Mouse (Mus musculus) stomach, postnatal 0 days (tissue): ENCODE measurements at regions not wholly inside any gene's neighbourhood (a gene's known extent, or its start where the extent isn't known, plus 50 kb on each side); places are given as distances from the start of the nearest gene placed in this dataset.

ENCODE experiments used
- ATAC-seq: fragments of 200-750 bp; cut with Nextera tagmentation; 2 replicates; pipeline ENCODE4 v1.8.0; 2017; ENCODE audit not compliant: low FRiP score, low TSS enrichment
- DNase-seq: peaks from one replicate; pipeline ENCODE4 v3.0.0-alpha.2; 2016; ENCODE audit warnings: low spot score
- H3K27ac ChIP-seq: fragments of 300-500 bp; sonication (generic); replicated peaks from 2 replicates; pipeline ENCODE4 v1.5.1; 2014; ENCODE audit warnings: mild to moderate bottlenecking, control low read depth
- H3K27me3 ChIP-seq: fragments of 300-500 bp; sonication (generic); 2 replicates; pipeline ENCODE4 v1.6.1; 2014; ENCODE audit warnings: low read length; ENCODE audit not compliant: control insufficient read depth, insufficient read depth
- H3K36me3 ChIP-seq: fragments of 300-500 bp; sonication (generic); 2 replicates; pipeline ENCODE4 v1.6.1; 2014; ENCODE audit warnings: low read length, mixed read lengths; ENCODE audit not compliant: control insufficient read depth, insufficient read depth
- H3K4me1 ChIP-seq: fragments of 300-500 bp; sonication (generic); replicated peaks from 2 replicates; pipeline ENCODE4 v1.6.1; 2014; ENCODE audit warnings: antibody characterized with exemption; ENCODE audit not compliant: control insufficient read depth, insufficient read depth
- H3K4me2 ChIP-seq: fragments of 300-500 bp; sonication (generic); replicated peaks from 2 replicates; pipeline ENCODE4 v1.6.1; 2014; ENCODE audit warnings: low read depth, mild to moderate bottlenecking, control low read depth, moderate library complexity
- H3K4me3 ChIP-seq: fragments of 300-500 bp; sonication (generic); 2 replicates; pipeline ENCODE4 v1.5.1; 2014; ENCODE audit warnings: low read depth, low read length, control low read depth
- H3K9ac ChIP-seq: fragments of 300-500 bp; sonication (generic); 2 replicates; pipeline ENCODE4 v1.6.1; 2014; ENCODE audit warnings: mild to moderate bottlenecking, low read length, control low read depth, mixed read lengths
- H3K9me3 ChIP-seq: fragments of 300-500 bp; sonication (generic); 2 replicates; pipeline ENCODE4 v1.6.1; 2016; ENCODE audit warnings: low read length; ENCODE audit not compliant: control insufficient read depth
- CTCF ChIP-seq: IDR thresholded peaks from 2 replicates; pipeline ENCODE4 v1.5.1; 2016; ENCODE audit warnings: antibody characterized with exemption, low read depth, mild to moderate bottlenecking, moderate library complexity
- EP300 ChIP-seq: optimal IDR thresholded peaks from 2 replicates; pipeline ENCODE3; 2016; ENCODE audit warnings: antibody characterized with exemption
- WGBS: fragments of 180-500 bp; shearing (Covaris S2); extraction: QIAGEN DNeasy Blood & Tissue Kit; methylation state at CpG from one replicate; pipeline ENCODE4 v1.1.7; 2014; 5-methylcytosine and 5-hydroxymethylcytosine counted together

DNA sequence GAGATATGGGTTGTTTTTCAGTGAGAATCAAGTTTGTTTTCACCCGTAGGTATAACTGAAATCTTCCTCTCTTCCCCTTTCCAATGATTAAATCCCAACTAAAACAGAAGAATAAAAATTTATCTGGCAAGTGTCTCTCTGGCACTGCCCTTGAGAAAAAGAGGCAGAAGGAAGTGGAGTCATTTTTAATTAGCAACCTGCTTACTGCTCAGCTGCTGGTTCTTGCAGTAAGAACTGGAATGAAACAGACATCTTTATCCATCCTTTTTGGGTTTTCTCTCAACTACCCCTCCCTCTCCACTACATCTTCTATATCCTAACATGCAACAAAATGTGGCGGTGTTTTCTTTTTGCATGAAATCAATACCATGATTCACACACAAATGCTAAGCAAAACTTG is 302.4 kb upstream of the Plxna2 start:
- Histone ChIP-seq H3K4me2 (no peak overlapping the region), H3K27ac (no peak overlapping the region), H3K36me3 (no peaks in the 10 kb centered on the region), H3K9me3 (no peaks in the 10 kb centered on the region), H3K4me3 (no peak overlapping the region), H3K4me1 (no peaks in the 10 kb centered on the region), H3K9ac (no peak overlapping the region), H3K27me3 (no peaks in the 10 kb centered on the region)
- DNase-seq (no peak), ATAC-seq (no peak)
- TF ChIP-seq EP300 (no peak), CTCF (no peak)
- 80% methylated on average over 2 of the region's 2 CpGs for WGBS

DNA sequence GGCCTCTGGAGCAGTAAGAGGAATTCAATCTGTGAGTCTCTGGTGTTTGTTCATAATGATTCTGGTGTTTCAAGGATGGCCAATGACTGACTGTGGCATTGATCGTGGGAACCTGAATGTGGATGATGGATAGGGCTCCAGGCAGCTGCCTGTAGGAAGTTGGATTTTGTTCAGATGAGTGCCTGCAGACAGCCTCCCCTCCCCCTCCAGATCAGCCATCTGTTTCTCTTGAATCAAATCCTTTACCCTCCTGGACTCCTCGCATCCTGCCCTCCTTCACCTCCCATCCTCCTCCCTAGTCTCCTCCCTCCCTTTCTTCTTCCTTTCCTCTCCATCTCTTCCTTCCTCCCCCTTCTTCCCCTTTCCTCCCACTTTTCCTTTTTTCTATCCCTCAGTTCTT is 307.6 kb upstream of the Plxna2 start:
- H3K4me3 ChIP-seq, result no peak overlapping the region
- ATAC-seq (no peak), DNase-seq (no peak)
- H3K9ac ChIP-seq, result no peak overlapping the region
- WGBS, result 31% methylated on average over 2 of the region's 2 CpGs
- no peaks in the 10 kb centered on the region for H3K27me3 ChIP-seq
- H3K9me3 ChIP-seq, result no peaks in the 10 kb centered on the region
- H3K36me3 ChIP-seq, result no peaks in the 10 kb centered on the region
- H3K4me2 ChIP-seq, result no peak overlapping the region
- H3K27ac ChIP-seq, result no peak overlapping the region
- no peaks in the 10 kb centered on the region; the same call in 1 of the 2 replicates for H3K4me1 ChIP-seq
- TF ChIP-seq EP300, result no peak
- no peak for TF ChIP-seq CTCF

- Histone ChIP-seq H3K4me3 (no peak overlapping the region), H3K27ac (no peak overlapping the region), H3K9me3 (no peaks in the 10 kb centered on the region), H3K36me3 (no peaks in the 10 kb centered on the region), H3K4me1 (no peaks in the 10 kb centered on the region; the same call in 1 of the 2 replicates), H3K27me3 (no peaks in the 10 kb centered on the region), H3K9ac (no peak overlapping the region), H3K4me2 (no peak overlapping the region)
- TF ChIP-seq EP300 (no peak), CTCF (no peak)
- WGBS, result 24% methylated on average over 3 of the region's 3 CpGs
- DNase-seq (no peak), ATAC-seq (no peak)
Observed at GRCm38 (mm10) chr1:194308648-194309047, 309.4 kb upstream of the Plxna2 start.

- Histone ChIP-seq H3K4me1 (no peaks in the 10 kb centered on the region; the same call in 1 of the 2 replicates), H3K4me2 (no peak overlapping the region), H3K27me3 (no peaks in the 10 kb centered on the region), H3K9me3 (no peaks in the 10 kb centered on the region), H3K36me3 (no peaks in the 10 kb centered on the region), H3K9ac (no peak overlapping the region), H3K27ac (no peak overlapping the region), H3K4me3 (no peak overlapping the region)
- DNase-seq (no peak), ATAC-seq (no peak)
- TF ChIP-seq EP300, result no peak
- TF ChIP-seq CTCF, result no peak
- 64% methylated on average over 1 of the region's 1 CpGs for WGBS
Observed at GRCm38 (mm10) chr1:194303951-194304350, 314.1 kb upstream of the Plxna2 start.

DNA sequence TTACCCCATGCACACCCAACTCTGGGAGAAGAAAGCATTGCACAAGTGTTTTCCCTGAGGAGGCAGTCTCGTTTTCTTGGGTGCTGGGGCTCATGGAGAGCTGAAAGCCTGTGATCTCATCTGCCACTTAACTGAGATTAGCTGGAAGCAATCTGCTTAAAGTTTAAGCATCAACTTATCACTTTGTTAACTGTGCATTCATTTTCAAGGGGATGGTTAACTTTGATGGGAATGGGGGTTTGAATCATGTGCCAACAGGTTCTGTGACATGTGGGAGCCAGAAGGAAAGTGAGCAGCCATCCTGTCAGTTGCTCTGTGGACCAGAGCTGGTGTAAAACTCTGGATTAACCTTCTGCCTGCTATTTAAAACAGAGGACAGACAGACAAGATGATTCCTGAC is 315.2 kb upstream of the Plxna2 start:
- no peak overlapping the region for H3K4me2 ChIP-seq
- H3K36me3 ChIP-seq, result no peaks in the 10 kb centered on the region
- no peak overlapping the region for H3K9ac ChIP-seq
- TF ChIP-seq EP300 (no peak), CTCF (no peak)
- WGBS, result 21% methylated on average over 1 of the region's 1 CpGs
- H3K27ac ChIP-seq, result no peak overlapping the region
- ATAC-seq (no peak), DNase-seq (no peak)
- no peaks in the 10 kb centered on the region for H3K4me1 ChIP-seq
- H3K9me3 ChIP-seq, result no peaks in the 10 kb centered on the region
- H3K27me3 ChIP-seq, result no peaks in the 10 kb centered on the region
- H3K4me3 ChIP-seq, result no peak overlapping the region

- no peaks in the 10 kb centered on the region for H3K9me3 ChIP-seq
- H3K4me2 ChIP-seq, result no peak overlapping the region
- no peak for TF ChIP-seq CTCF
- TF ChIP-seq EP300, result no peak
- H3K4me1 ChIP-seq, result no peaks in the 10 kb centered on the region
- WGBS, result 66% methylated on average over 3 of the region's 3 CpGs
- H3K9ac ChIP-seq, result no peak overlapping the region
- no peak for ATAC-seq
- H3K4me3 ChIP-seq, result no peak overlapping the region
- no peaks in the 10 kb centered on the region for H3K27me3 ChIP-seq
- DNase-seq, result no peak
- H3K27ac ChIP-seq, result no peak overlapping the region
- H3K36me3 ChIP-seq, result no peaks in the 10 kb centered on the region
Observed at GRCm38 (mm10) chr1:194281941-194282340, 336.1 kb upstream of the Plxna2 start.

GRCm38 (mm10) chr1:194268028-194268427 is 350.0 kb upstream of the Plxna2 start:
- no peak overlapping the region for H3K27ac ChIP-seq
- DNase-seq (no peak), ATAC-seq (no peak)
- no peak for TF ChIP-seq CTCF
- no peak for TF ChIP-seq EP300
- no peaks in the 10 kb centered on the region for H3K4me1 ChIP-seq
- no peak overlapping the region for H3K4me2 ChIP-seq
- no peak overlapping the region for H3K4me3 ChIP-seq
- H3K9me3 ChIP-seq, result no peaks in the 10 kb centered on the region
- no peaks in the 10 kb centered on the region for H3K36me3 ChIP-seq
- H3K27me3 ChIP-seq, result no peaks in the 10 kb centered on the region
- H3K9ac ChIP-seq, result no peak overlapping the region
